Mouse (Mus musculus) E14TG2a.4 (cell line): ENCODE results near the gene Trim8.

Source experiments
- CTCF ChIP-seq: conservative IDR thresholded peaks from 2 replicates; pipeline ENCODE4 v1.5.1; 2014; ENCODE audit warnings: low read length
- NANOG ChIP-seq: IDR thresholded peaks from 2 replicates; pipeline ENCODE4 v1.6.1; 2014; ENCODE audit warnings: borderline replicate concordance, low read length, mixed read lengths
- POU5F1 ChIP-seq: IDR thresholded peaks from 2 replicates; pipeline ENCODE4 v1.6.1; 2014; ENCODE audit warnings: low read length, borderline replicate concordance

DNA sequence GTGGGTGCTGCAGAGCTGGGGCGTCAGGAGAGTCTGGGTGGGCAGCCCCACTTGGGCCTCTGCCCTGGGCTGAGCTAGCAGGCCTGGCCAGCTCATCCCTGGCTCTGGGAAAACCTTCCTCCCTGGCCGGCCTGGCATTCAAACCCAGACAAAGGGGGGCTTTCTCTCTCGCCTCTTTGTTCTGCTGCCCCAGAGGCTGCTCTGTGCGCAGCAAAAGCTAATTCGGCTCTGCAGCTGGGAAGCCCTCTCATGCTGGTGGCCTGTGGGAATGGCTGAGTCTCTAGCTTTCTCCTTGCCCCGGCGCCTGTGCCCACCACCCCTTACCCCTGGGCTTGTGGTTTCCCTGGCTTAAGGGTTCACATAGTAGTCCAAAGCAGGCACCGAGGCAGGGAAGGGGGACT, 5.7 kb downstream of the Trim8 start:
- TF ChIP-seq CTCF (no peak), POU5F1 (no peak), NANOG (no peak)
